Mouse (Mus musculus) inflammation-experienced regulatory T-cells, adult 16 weeks (primary cell): ENCODE data around the gene Pip5kl1. TPM values are rescaled to one million over a fixed set of nuclear protein-coding genes. Genes with fewer than 3 reads are reported as not detected.

Experiments used
- polyA plus RNA-seq: library from polyadenylated mRNA; unstranded; fragments of 100-300 nt; shearing (Covaris generic); gene quantifications from one replicate; pipeline ENCODE4 v1.2.1, GENCODE M21; 2017

The Pip5kl1 gene
- not detected for polyA plus RNA-seq

GRCm38 (mm10) chr2:32574497-32574896 is at the start of gene Pip5kl1:
TSS of gene Pip5kl1 (plus strand) at chr2:32574797.

GRCm38 (mm10) chr2:32534733-32535471 is 39.7 kb upstream of the Pip5kl1 start, which contains the start of gene Fam102a:
TSS of gene Fam102a (plus strand) at chr2:32535332.

GRCm38 (mm10) chr2:32570698-32571494 is 3.7 kb upstream of the Pip5kl1 start, which contains the start of gene Dpm2:
TSS of gene Dpm2 (plus strand) at chr2:32570858.

GRCm38 (mm10) chr2:32575586-32576160 is 1.1 kb downstream of the Pip5kl1 start, which contains the start of gene 9430097D07Rik:
TSS of gene 9430097D07Rik (minus strand) at chr2:32575684.

GRCm38 (mm10) chr2:32586871-32587351 is 12.3 kb downstream of the Pip5kl1 start, which contains the start of gene St6galnac4:
TSS of gene St6galnac4 (plus strand) at chr2:32587095.

GRCm38 (mm10) chr2:32599409-32599808 is 24.8 kb downstream of the Pip5kl1 start, which contains the start of gene St6galnac6:
TSS of gene St6galnac6 (plus strand) at chr2:32599709.

GRCm38 (mm10) chr2:32621517-32621859 is 46.9 kb downstream of the Pip5kl1 start, which contains the start of gene Ak1:
TSS of gene Ak1 (plus strand) at chr2:32621758.

Other genes starting within 250 kb of the Pip5kl1 start
- 161 TPM for gene Ciz1, start 222.5 kb upstream of the Pip5kl1 start, polyA plus RNA-seq
- gene Dnm1, start 221.5 kb upstream of the Pip5kl1 start, polyA plus RNA-seq, result not detected
- 79.7 TPM for gene 1110008P14Rik, start 192.9 kb upstream of the Pip5kl1 start, polyA plus RNA-seq
- gene Lcn2, start 186.5 kb upstream of the Pip5kl1 start, polyA plus RNA-seq, result not detected
- gene Ptges2, start 178.9 kb upstream of the Pip5kl1 start, polyA plus RNA-seq, result 1.9 TPM
- 9.0 TPM for gene Naif1, start 124.3 kb upstream of the Pip5kl1 start, polyA plus RNA-seq
- gene Slc25a25, start 123.4 kb upstream of the Pip5kl1 start, polyA plus RNA-seq, result 6.5 TPM
- 72.8 TPM for gene Fam102a, start 39.5 kb upstream of the Pip5kl1 start, polyA plus RNA-seq
- 148 TPM for gene Dpm2, start 3.9 kb upstream of the Pip5kl1 start, polyA plus RNA-seq
- gene 9430097D07Rik, start 887 bp downstream of the Pip5kl1 start, polyA plus RNA-seq, result not detected
- 62.6 TPM for gene St6galnac4, start 12.3 kb downstream of the Pip5kl1 start, polyA plus RNA-seq
- gene St6galnac6, start 24.9 kb downstream of the Pip5kl1 start, polyA plus RNA-seq, result 6.3 TPM
- gene Ak1, start 47.0 kb downstream of the Pip5kl1 start, polyA plus RNA-seq, result not detected
- gene Eng, start 71.8 kb downstream of the Pip5kl1 start, polyA plus RNA-seq, result 0.41 TPM
- gene Fpgs, start 129.3 kb downstream of the Pip5kl1 start, polyA plus RNA-seq, result 24.0 TPM
- gene Cdk9, start 138.3 kb downstream of the Pip5kl1 start, polyA plus RNA-seq, result 45.1 TPM
- gene Sh2d3c, start 146.3 kb downstream of the Pip5kl1 start, polyA plus RNA-seq, result 135 TPM
- 1.0 TPM for gene 6330409D20Rik, start 166.2 kb downstream of the Pip5kl1 start, polyA plus RNA-seq
- 85.3 TPM for gene Tor2a, start 182.4 kb downstream of the Pip5kl1 start, polyA plus RNA-seq
- gene Ttc16, start 200.8 kb downstream of the Pip5kl1 start, polyA plus RNA-seq, result 1.7 TPM
- gene Ptrh1, start 201.0 kb downstream of the Pip5kl1 start, polyA plus RNA-seq, result 6.9 TPM
- gene Cfap157, start 209.6 kb downstream of the Pip5kl1 start, polyA plus RNA-seq, result not detected